Mouse (Mus musculus): ENCODE measurements around the gene Bcan. TPM values are rescaled to one million over a fixed set of nuclear protein-coding genes. Genes with fewer than 3 reads are reported as not detected.

Gene Bcan
- total and polyA plus RNA-seq, 2 experiments from 2014 or later = 229 to 347 TPM

DNA sequence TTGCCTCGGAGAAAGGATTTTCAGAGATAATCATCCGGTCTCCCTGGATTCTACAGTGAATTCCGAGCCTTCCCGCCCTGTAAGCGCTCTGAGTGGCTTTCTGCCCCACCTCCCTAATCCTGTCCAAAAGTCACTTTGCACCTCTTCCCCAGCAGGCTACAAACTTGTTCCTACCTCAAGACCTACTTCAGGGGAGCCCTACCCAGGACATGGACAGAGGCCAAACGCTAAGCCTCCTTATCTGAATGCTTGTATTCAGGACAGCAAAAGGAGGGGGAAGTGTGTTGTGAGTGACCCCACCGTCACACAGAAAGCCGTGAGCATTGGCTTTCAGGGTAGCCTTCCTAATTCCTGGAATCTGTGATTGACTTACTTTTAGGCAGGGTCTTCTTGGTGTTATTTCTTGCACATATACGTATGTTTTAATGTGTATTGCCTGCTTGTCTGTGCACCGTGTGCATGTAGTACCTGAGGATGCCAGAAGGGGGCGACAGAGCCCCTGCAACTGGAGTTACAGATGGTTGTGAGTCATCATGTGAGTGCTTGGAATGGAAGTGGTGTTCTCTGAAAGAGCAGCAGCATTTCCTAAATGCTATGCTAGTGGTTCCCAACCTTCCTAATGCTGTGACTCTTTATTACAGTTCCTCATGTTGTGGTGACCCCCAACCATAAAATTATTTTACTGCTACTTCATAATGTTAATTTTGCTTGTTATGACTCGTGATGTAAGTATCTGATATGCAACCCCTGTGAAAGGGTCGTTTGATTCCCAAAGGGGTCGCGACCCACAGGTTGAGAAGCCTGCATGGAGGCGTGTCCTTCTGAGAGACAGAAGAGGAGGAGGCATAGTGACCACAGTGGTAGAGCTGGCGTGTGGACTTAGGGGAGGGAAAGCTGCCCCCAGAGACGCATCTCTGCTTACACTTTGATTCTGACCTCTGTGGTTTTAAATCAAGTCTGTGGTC lies 6.1 kb upstream of the Bcan start:
- Histone ChIP-seq H3K36me3 (ENCODE audit: insufficient read depth, low read length) (no peaks in the 10 kb centered on the region), H3K9ac (replicated peaks; ENCODE audit: low read length) (no peak overlapping the region), H3K4me3 (ENCODE audit: low read length) (no peak overlapping the region), H3K4me2 (ENCODE audit: low read depth, low read length) (no peak overlapping the region), H3K27ac (no peak overlapping the region), H3K9me3 (ENCODE audit: low read length) (no peaks in the 10 kb centered on the region), H3K27me3 (ENCODE audit: insufficient read depth, low read length) (no peaks in the 10 kb centered on the region; the same call in 1 of the 2 replicates), H3K4me1 (ENCODE audit: insufficient read depth, low read length) (peaks cover 15% of the 10 kb centered on the region)
- TF ChIP-seq CTCF (IDR thresholded peaks at IDR 0.05; ENCODE audit: low read depth) = peak; percentile 60
- 82% methylated on average over 18 of the region's 18 CpGs for WGBS
- ATAC-seq (no peak), DNase-seq (ENCODE audit: low spot score) (no peak)

DNA sequence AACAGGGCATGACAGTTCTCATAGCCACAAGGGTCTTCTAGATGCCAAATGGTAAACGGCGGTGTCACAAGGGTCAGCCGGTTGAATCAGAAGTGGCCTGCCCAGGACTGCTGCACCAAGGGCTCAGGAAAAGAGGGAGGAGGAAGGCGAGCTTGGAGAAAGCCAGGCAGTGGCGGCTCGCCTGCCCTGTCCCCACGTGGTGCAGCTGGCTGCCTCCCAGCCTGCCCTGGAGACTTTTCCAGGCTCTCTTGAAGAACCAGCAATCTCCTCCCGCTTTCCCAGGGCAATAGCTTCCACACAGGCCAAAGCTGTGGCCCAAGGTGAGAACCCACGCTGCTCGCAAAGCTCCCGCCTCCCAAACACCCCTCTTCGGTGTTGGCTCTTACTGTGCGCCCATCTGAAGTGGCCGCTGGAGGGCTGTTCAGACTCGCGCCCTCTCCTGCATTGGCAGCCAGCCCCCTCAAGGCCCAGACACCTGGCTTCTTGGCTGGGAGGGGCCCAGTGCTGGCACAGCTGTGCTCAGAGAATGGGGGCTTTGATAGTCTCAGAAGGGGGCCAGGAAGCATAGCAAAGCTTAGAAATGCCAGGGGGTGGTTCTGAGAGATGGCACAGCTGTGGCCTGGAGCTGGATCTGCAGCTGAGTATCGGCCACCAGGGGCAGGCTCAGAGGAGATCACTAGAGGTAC lies 2.4 kb upstream of the Bcan start:
- peak overlapping the region; percentile 76 for H3K27ac ChIP-seq
- peak; percentile 36 for ATAC-seq
- H3K4me3 ChIP-seq (ENCODE audit: low read length) = no peak overlapping the region
- no peak overlapping the region for H3K9ac ChIP-seq (replicated peaks; ENCODE audit: low read length)
- DNase-seq (ENCODE audit: low spot score) = peak; percentile 72
- H3K9me3 ChIP-seq (ENCODE audit: low read length) = no peaks in the 10 kb centered on the region
- peaks cover 20% of the 10 kb centered on the region for H3K27me3 ChIP-seq (ENCODE audit: insufficient read depth, low read length)
- peak overlapping the region; percentile 37 for H3K4me2 ChIP-seq (ENCODE audit: low read depth, low read length)
- H3K4me1 ChIP-seq (ENCODE audit: insufficient read depth, low read length) = peaks cover 18% of the 10 kb centered on the region
- TF ChIP-seq CTCF (IDR thresholded peaks at IDR 0.05; ENCODE audit: low read depth) = peak; percentile 64
- H3K36me3 ChIP-seq (ENCODE audit: insufficient read depth, low read length) = no peaks in the 10 kb centered on the region
- 9% methylated on average over 17 of the region's 17 CpGs for WGBS

DNA sequence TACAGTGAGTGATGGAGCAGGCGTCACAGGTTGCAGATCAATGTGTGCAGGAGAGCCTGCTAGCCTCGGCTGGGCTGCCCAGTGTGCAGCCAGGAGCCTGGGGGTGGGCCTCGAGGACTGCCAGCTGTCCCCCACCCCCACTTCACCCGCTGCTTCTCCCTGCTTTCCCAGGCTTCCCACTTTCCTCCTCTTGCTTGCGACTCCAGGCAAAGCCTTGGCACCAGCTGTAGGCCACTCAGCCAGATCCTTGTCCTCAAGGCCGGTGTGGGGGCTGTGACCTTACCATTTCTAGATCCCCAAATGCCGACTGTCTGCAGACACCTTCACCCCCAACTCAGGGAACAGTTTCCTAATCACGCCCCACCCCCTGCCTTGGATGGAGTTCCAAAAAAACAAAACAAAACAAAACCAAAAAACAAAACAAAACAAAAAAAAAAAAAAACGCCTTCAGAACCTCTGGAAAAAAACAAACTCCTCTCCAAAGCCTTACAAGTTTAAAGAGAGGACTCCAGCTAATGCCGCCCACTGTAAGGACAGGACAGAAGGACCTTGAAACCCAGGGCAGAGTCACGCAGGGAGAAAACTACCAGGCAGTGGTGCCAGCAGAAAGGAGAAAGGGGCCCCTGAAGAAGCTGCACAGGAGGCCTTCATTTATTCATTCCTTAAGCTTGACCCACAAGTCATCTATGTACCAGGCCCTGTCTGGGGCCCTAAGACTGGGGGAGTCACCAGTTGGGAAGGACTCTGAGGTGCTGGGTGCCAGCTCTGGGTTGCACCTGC lies 976 bp upstream of the Bcan start:
- H3K9ac ChIP-seq (replicated peaks; ENCODE audit: low read length) = peak overlapping the region; percentile 28; the same call in 1 of the 2 replicates
- no peaks in the 10 kb centered on the region for H3K9me3 ChIP-seq (ENCODE audit: low read length)
- H3K27me3 ChIP-seq (ENCODE audit: insufficient read depth, low read length) = peaks cover 26% of the 10 kb centered on the region
- peak overlapping the region; percentile 48 for H3K4me3 ChIP-seq (ENCODE audit: low read length)
- DNase-seq (ENCODE audit: low spot score) = no peak
- no peak for TF ChIP-seq CTCF (IDR thresholded peaks at IDR 0.05; ENCODE audit: low read depth)
- H3K4me1 ChIP-seq (ENCODE audit: insufficient read depth, low read length) = peaks cover 27% of the 10 kb centered on the region
- peak overlapping the region; percentile 71 for H3K4me2 ChIP-seq (ENCODE audit: low read depth, low read length)
- 16% methylated on average over 11 of the region's 11 CpGs for WGBS
- peak overlapping the region; percentile 76 for H3K27ac ChIP-seq
- ATAC-seq = no peak
- no peaks in the 10 kb centered on the region for H3K36me3 ChIP-seq (ENCODE audit: insufficient read depth, low read length)

DNA sequence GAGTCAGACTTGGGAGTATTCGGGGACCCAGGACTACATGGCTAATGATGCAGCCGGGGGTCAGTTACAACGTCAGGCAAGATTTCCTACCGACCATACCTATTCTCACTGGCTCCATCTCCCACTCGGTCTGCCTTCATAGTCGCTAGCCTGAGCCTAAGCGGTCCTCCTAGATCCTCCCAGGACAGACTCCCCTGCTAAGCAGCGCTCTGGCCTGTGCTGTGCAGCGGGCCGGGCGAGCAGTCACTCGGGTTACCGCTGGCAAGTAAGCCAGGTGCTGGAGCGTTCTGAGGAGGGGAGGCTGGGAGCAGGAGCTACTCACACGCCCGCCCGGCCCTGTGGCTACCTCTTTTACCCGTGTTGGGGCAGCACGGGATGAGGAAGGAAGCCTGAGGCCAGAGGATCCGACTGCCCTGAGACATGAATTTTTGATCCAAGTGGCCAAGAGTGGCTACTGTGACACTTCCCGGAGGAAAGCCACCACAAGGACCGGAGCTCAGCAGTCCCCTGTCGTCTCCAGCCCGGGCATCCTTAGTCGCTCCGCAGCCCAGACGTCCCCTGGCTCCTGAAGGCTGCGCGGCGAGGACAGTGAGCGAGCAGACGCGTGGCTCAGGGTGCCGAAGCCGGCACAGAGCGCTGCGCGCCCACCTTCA lies 661 bp downstream of the Bcan start:
- WGBS = 1% methylated on average over 37 of the region's 38 CpGs
- peak overlapping the region; percentile 71 for H3K4me2 ChIP-seq (ENCODE audit: low read depth, low read length)
- no peak for TF ChIP-seq CTCF (IDR thresholded peaks at IDR 0.05; ENCODE audit: low read depth)
- H3K27me3 ChIP-seq (ENCODE audit: insufficient read depth, low read length) = peaks cover 38% of the 10 kb centered on the region
- peak overlapping the region; percentile 56 for H3K9ac ChIP-seq (replicated peaks; ENCODE audit: low read length)
- no peaks in the 10 kb centered on the region; the same call in 1 of the 2 replicates for H3K36me3 ChIP-seq (ENCODE audit: insufficient read depth, low read length)
- peak overlapping the region; percentile 76 for H3K27ac ChIP-seq
- H3K4me1 ChIP-seq (ENCODE audit: insufficient read depth, low read length) = peaks cover 27% of the 10 kb centered on the region
- H3K4me3 ChIP-seq (ENCODE audit: low read length) = peak overlapping the region; percentile 48
- ATAC-seq (no peak), DNase-seq (ENCODE audit: low spot score) (no peak)
- no peaks in the 10 kb centered on the region for H3K9me3 ChIP-seq (ENCODE audit: low read length)

DNA sequence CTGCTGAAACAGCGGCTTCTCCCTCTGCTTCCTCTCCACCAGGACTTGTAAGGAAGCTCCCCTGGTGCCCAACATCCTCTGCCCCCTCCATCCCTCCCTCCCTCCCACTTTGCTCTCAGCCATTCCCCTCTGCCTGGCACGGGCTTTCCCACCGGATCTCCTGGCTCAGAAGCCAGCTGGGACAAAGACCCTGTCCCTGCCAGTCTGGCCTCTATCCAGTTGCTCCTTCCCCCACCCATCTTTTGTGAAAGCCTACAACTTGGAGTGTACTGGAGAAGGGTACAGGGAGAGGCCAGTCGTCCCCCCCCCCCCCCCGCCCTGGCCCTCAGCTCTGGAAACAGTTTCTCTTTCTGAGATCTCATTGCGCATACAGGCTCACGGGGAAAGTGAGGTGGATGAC lies 1.3 kb downstream of the Bcan start:
- ATAC-seq (peak; percentile 66), DNase-seq (ENCODE audit: low spot score) (peak; percentile 86)
- peaks cover 42% of the 10 kb centered on the region for H3K27me3 ChIP-seq (ENCODE audit: insufficient read depth, low read length)
- peak overlapping the region; percentile 71 for H3K4me2 ChIP-seq (ENCODE audit: low read depth, low read length)
- peak overlapping the region; percentile 48 for H3K4me3 ChIP-seq (ENCODE audit: low read length)
- H3K36me3 ChIP-seq (ENCODE audit: insufficient read depth, low read length) = no peaks in the 10 kb centered on the region; the same call in 1 of the 2 replicates
- peak overlapping the region; percentile 76; the same call in 1 of the 2 replicates for H3K27ac ChIP-seq
- no peaks in the 10 kb centered on the region for H3K9me3 ChIP-seq (ENCODE audit: low read length)
- H3K4me1 ChIP-seq (ENCODE audit: insufficient read depth, low read length) = peaks cover 27% of the 10 kb centered on the region
- WGBS = 2% methylated on average over 7 of the region's 7 CpGs
- H3K9ac ChIP-seq (replicated peaks; ENCODE audit: low read length) = no peak overlapping the region; the same call in 1 of the 2 replicates
- no peak for TF ChIP-seq CTCF (IDR thresholded peaks at IDR 0.05; ENCODE audit: low read depth)

All from hindbrain, postnatal 0 days (tissue).